Mouse (Mus musculus): ENCODE results near the gene Atp8a2. TPM values are rescaled to one million over a fixed set of nuclear protein-coding genes. Genes with fewer than 3 reads are reported as not detected.
A peak's percentile ranks its signal among the peaks of the same experiment; 100 is the strongest.

Atp8a2 gene
- total RNA-seq, 2 experiments from 2014 or later, result 45.3 to 46.9 TPM

- TF ChIP-seq CTCF (conservative IDR thresholded peaks at IDR 0.05), result no peak
- DNase-seq (ENCODE audit: low spot score in 2 of 2), result no peak
- Histone ChIP-seq H3K27ac (no peak overlapping the region), H3K4me3 (no peak overlapping the region)
Measured at GRCm38 (mm10) chr14:60058867-60059266, 138.1 kb downstream of the Atp8a2 start.

DNA sequence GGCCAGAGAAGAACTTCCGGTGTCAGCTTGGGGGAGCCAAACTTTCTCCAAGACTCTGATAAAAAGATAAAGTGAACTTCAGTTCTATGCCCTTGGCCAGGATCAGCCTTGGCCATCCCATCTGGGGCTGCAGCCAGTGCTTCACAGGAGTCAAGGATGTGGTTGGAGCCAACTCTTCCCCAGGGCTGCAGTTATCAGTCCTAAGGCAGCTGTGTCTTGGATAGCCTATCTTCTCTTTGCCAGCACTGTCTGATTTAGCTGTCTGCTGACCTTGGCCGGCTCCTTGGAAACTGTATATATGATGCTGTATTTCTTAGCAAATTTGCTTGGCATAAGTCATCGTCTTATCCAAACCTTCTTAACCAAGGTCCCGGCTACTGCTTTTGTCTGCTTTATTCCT is 141.7 kb downstream of the Atp8a2 start:
- H3K4me3 ChIP-seq, result no peak overlapping the region
- no peak overlapping the region for H3K27ac ChIP-seq
- DNase-seq (ENCODE audit: low spot score in 2 of 2), result no peak
- no peak for TF ChIP-seq CTCF (conservative IDR thresholded peaks at IDR 0.05)

GRCm38 (mm10) chr14:60030666-60031065 is 166.3 kb downstream of the Atp8a2 start:
- H3K4me3 ChIP-seq, result no peak overlapping the region
- TF ChIP-seq CTCF (conservative IDR thresholded peaks at IDR 0.05), result no peak
- DNase-seq (ENCODE audit: low spot score in 2 of 2), result no peak
- H3K27ac ChIP-seq, result no peak overlapping the region

- H3K27ac ChIP-seq, result peak overlapping the region; percentile 32; the same call in 1 of the 2 replicates
- DNase-seq (ENCODE audit: low spot score in 2 of 2), result no peak
- H3K4me3 ChIP-seq, result no peak overlapping the region
- TF ChIP-seq CTCF (conservative IDR thresholded peaks at IDR 0.05), result no peak
Measured at GRCm38 (mm10) chr14:60027139-60027538, 169.8 kb downstream of the Atp8a2 start.

DNA sequence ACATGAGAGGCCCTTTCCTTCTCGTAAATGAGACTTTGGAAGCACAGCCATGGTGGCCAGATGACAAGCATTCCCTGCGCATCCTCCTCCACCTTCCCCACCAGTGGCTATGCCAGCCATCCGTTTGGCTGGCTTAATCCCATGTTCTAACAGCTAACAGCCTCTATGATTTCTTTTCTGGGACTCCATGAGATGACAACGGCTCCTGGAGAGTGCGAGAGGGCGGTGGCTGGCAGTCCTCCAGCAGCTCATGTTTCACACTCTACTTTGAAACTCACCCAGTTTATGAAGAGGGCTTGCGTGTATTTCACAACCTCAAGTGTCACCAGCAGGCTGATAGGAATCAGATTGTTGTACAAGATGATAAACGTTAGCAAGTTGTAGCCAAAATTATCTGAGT is 170.3 kb downstream of the Atp8a2 start:
- DNase-seq (ENCODE audit: low spot score in 2 of 2), result peak; percentile 72 to 74
- no peak overlapping the region for H3K4me3 ChIP-seq

GRCm38 (mm10) chr14:60015891-60016290 is 181.1 kb downstream of the Atp8a2 start:
- Histone ChIP-seq H3K27ac (no peak overlapping the region), H3K4me3 (no peak overlapping the region)
- DNase-seq (ENCODE audit: low spot score in 2 of 2), result peak; percentile 84 to 92
- peak; percentile 93 for TF ChIP-seq CTCF (conservative IDR thresholded peaks at IDR 0.05)

More for the DNA sequence above, 170.3 kb downstream of the Atp8a2 start:
- peak overlapping the region; percentile 56 for H3K27ac ChIP-seq
- TF ChIP-seq CTCF (conservative IDR thresholded peaks at IDR 0.05), result no peak

DNA sequence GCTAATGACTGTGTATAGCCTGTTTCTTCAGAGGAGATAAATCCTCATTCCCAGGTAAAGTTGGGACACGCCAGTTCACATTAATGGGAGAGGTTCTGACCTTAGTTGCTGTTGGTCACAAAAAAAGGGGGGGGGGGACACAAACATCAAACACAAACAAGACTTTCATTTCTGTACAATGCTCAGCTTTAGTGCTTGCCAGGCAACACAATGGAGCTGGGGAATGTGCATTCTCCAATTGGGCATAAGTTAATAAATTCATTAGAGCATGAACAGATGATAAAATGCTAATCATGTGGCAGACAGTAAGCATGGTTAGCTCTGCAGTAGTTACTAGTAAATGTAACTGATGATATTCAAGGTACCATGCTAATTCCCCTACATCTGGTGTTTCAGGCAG is 195.2 kb downstream of the Atp8a2 start:
- no peak for TF ChIP-seq CTCF (conservative IDR thresholded peaks at IDR 0.05)
- Histone ChIP-seq H3K27ac (no peak overlapping the region), H3K4me3 (no peak overlapping the region)
- no peak for DNase-seq (ENCODE audit: low spot score in 2 of 2)

- TF ChIP-seq CTCF (conservative IDR thresholded peaks at IDR 0.05), result peak; percentile 67
- H3K4me3 ChIP-seq, result no peak overlapping the region
- DNase-seq (ENCODE audit: low spot score in 2 of 2), result no peak
- no peak overlapping the region for H3K27ac ChIP-seq
Measured at GRCm38 (mm10) chr14:59988860-59989259, 208.1 kb downstream of the Atp8a2 start.

DNA sequence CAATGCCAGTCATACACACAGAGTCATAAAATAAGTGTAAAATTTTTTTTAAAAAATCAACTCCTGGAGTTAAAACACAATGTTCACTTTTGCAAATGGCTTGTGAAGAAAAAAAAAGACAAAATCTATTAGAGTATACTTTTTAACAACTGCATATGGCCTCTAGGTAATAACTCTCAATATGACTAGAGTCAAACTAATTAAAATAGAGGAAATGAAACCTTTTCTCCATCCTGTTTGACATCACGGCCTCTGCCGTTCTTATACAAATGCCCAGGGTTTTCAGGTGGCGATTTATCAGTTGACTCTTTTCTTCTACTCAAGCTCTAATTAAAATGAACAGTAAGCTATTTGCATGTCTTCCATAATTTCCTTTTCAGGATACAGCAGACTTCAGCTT is 209.0 kb downstream of the Atp8a2 start:
- no peak for TF ChIP-seq CTCF (conservative IDR thresholded peaks at IDR 0.05)
- H3K4me3 ChIP-seq, result no peak overlapping the region
- DNase-seq (ENCODE audit: low spot score in 2 of 2), result no peak
- no peak overlapping the region for H3K27ac ChIP-seq

GRCm38 (mm10) chr14:59978007-59978406 is 219.0 kb downstream of the Atp8a2 start:
- DNase-seq (ENCODE audit: low spot score in 2 of 2), result no peak
- no peak for TF ChIP-seq CTCF (conservative IDR thresholded peaks at IDR 0.05)

DNA sequence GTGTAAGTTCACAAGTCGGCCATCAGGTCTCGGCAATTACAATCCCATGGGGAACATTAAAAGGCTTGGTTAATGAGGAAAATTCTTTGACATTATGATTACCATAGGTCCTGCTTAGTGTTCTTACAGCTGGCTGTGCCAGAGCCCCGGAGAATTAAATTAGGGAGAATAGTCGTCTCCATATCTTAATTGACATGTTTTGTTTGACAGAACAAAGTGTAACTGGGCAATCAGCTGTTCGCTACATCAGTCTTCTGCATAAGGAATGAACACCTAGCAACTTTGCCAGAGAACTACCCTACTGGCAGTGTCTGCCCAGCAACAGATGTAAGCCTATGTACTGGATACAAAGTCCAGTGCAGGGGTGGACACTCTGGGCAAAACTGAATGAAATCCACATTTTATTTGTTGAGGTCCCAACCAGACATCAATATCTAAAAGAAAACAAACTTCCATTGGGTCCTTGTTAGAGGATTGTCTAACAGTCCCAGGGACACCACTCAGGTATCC is 225.7 kb downstream of the Atp8a2 start:
- Histone ChIP-seq H3K27ac (no peak overlapping the region), H3K4me3 (no peak overlapping the region)
- no peak for TF ChIP-seq CTCF (conservative IDR thresholded peaks at IDR 0.05)
- DNase-seq (ENCODE audit: low spot score in 2 of 2), result no peak

More at GRCm38 (mm10) chr14:59978007-59978406, 219.0 kb downstream of the Atp8a2 start:
- Histone ChIP-seq H3K27ac (no peak overlapping the region), H3K4me3 (no peak overlapping the region)

- no peak for TF ChIP-seq CTCF (conservative IDR thresholded peaks at IDR 0.05)
- no peak for DNase-seq (ENCODE audit: low spot score in 2 of 2)
- no peak overlapping the region for H3K27ac ChIP-seq
- no peak overlapping the region for H3K4me3 ChIP-seq
Measured at GRCm38 (mm10) chr14:59969485-59970134, 227.4 kb downstream of the Atp8a2 start.

DNA sequence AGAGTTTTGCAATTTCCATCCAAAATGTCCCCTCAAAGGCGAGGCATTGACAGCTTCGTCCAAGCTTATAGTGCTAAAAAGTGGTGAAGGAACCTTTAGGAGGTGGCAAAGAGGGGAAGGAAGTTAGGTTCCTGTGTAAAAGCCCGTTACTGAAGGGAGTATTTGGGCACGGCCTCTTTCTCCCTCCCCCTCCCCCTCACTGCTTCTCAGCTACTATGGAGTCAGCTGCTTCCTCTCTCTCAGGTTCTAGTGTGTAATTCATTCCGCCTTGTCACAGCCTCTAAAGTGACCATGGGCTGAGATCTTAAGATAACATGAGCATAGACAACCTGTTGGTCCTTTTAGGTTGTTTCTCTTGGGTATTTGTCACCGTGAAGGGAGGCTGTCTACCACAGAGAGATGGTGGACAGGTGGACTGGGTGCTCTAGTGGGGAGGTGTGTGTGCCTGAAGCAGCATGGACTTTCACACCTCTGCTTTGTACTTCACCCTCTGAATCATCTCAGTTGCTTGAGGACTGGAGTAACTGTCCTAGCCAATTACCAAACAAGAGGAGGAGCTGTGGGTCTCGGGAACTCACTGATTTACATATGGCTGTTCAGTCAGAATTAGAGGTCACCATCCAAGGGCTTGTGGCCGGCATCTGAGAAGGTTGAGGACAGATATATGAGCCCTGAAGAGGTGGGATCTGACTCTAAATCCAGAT is 229.0 kb downstream of the Atp8a2 start:
- no peak for TF ChIP-seq CTCF (conservative IDR thresholded peaks at IDR 0.05)
- no peak overlapping the region for H3K27ac ChIP-seq
- DNase-seq (ENCODE audit: low spot score in 2 of 2), result no peak
- H3K4me3 ChIP-seq, result no peak overlapping the region

GRCm38 (mm10) chr14:59966981-59967380 is 230.0 kb downstream of the Atp8a2 start:
- TF ChIP-seq CTCF (conservative IDR thresholded peaks at IDR 0.05), result no peak
- DNase-seq (ENCODE audit: low spot score in 2 of 2), result no peak
- Histone ChIP-seq H3K27ac (no peak overlapping the region), H3K4me3 (no peak overlapping the region)

All from layer of hippocampus, adult 2 months (tissue).